Mouse (Mus musculus): Measurements from ENCODE around the gene Rxra.

DNA sequence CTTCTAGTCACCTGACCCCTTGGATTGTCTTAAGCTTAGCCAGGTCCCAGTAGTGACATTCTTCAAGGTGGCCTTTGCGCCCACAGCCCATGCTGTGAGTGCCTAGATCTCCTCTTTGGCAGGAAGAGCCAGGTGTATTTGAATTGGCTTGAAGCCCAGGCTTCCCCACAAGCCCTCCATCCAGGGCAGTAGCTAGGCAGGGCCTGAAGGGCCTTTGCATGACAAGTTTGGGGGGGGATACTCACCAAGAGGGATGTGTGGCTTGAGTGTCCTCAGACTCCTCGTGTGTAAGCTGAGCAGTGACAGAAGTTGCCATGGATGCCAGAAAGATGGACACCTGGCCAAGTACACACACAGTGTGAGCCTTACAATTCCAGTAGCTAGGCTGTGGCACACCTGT lies 101.5 kb downstream of the Rxra start:
- TF ChIP-seq CTCF (IDR thresholded peaks at IDR 0.05; ENCODE audit: borderline replicate concordance, insufficient read depth, low read depth, low read length) = no peak
- no peak for TF ChIP-seq POLR2A (IDR thresholded peaks at IDR 0.05; ENCODE audit: borderline replicate concordance, insufficient read depth, low read length)

All from cerebellum, adult 2 months (tissue).